Mouse (Mus musculus): Measurements from ENCODE around the gene Gpatch2.

The Gpatch2 gene

GRCm38 (mm10) chr1:187311122-187311521, 95.8 kb downstream of the Gpatch2 start:
- no peak for DNase-seq

GRCm38 (mm10) chr1:187313323-187313722, 98.0 kb downstream of the Gpatch2 start:
- DNase-seq = no peak

- DNase-seq = no peak
Observed at GRCm38 (mm10) chr1:187313763-187314162, 98.5 kb downstream of the Gpatch2 start.

GRCm38 (mm10) chr1:187314516-187314915, 99.2 kb downstream of the Gpatch2 start:
- DNase-seq = no peak

GRCm38 (mm10) chr1:187315821-187316220, 100.5 kb downstream of the Gpatch2 start:
- no peak for DNase-seq

- no peak for DNase-seq
Observed at GRCm38 (mm10) chr1:187316555-187316954, 101.2 kb downstream of the Gpatch2 start.

GRCm38 (mm10) chr1:187321814-187322213, 106.5 kb downstream of the Gpatch2 start:
- DNase-seq = no peak

- no peak for DNase-seq
Observed at GRCm38 (mm10) chr1:187322505-187323208, 107.3 kb downstream of the Gpatch2 start.

GRCm38 (mm10) chr1:187323209-187323589, 107.9 kb downstream of the Gpatch2 start:
- DNase-seq = no peak

- DNase-seq = no peak
Observed at GRCm38 (mm10) chr1:187342551-187342950, 127.2 kb downstream of the Gpatch2 start.

GRCm38 (mm10) chr1:187345156-187345555, 129.8 kb downstream of the Gpatch2 start:
- DNase-seq = no peak

- DNase-seq = no peak
Observed at GRCm38 (mm10) chr1:187346923-187347322, 131.6 kb downstream of the Gpatch2 start.

- no peak for DNase-seq
Observed at GRCm38 (mm10) chr1:187347606-187348005, 132.3 kb downstream of the Gpatch2 start.

- DNase-seq = peak; percentile 29 to 33
Observed at GRCm38 (mm10) chr1:187348053-187348820, 132.9 kb downstream of the Gpatch2 start.

- no peak for DNase-seq
Observed at GRCm38 (mm10) chr1:187348859-187349258, 133.6 kb downstream of the Gpatch2 start.

- no peak for DNase-seq
Observed at GRCm38 (mm10) chr1:187356169-187356568, 140.9 kb downstream of the Gpatch2 start.

GRCm38 (mm10) chr1:187356904-187357303, 141.6 kb downstream of the Gpatch2 start:
- no peak for DNase-seq

- DNase-seq = no peak
Observed at GRCm38 (mm10) chr1:187360240-187360639, 144.9 kb downstream of the Gpatch2 start.

GRCm38 (mm10) chr1:187362536-187362935, 147.2 kb downstream of the Gpatch2 start:
- no peak for DNase-seq

- no peak for DNase-seq
Observed at GRCm38 (mm10) chr1:187365424-187365823, 150.1 kb downstream of the Gpatch2 start.

GRCm38 (mm10) chr1:187366806-187367205, 151.5 kb downstream of the Gpatch2 start:
- no peak for DNase-seq

- no peak for DNase-seq
Observed at GRCm38 (mm10) chr1:187369049-187369448, 153.7 kb downstream of the Gpatch2 start.

GRCm38 (mm10) chr1:187373506-187373905, 158.2 kb downstream of the Gpatch2 start:
- DNase-seq = no peak

- DNase-seq = no peak
Observed at GRCm38 (mm10) chr1:187374418-187374817, 159.1 kb downstream of the Gpatch2 start.
